Mouse (Mus musculus): ENCODE results near the gene Gm17018.

Gene Gm17018

GRCm38 (mm10) chr19:45587509-45588292 lies 27.3 kb downstream of the Gm17018 start:
- no peak for ATAC-seq (ENCODE audit: low TSS enrichment)

GRCm38 (mm10) chr19:45589761-45590160 lies 29.3 kb downstream of the Gm17018 start:
- no peak for ATAC-seq (ENCODE audit: low TSS enrichment)

DNA sequence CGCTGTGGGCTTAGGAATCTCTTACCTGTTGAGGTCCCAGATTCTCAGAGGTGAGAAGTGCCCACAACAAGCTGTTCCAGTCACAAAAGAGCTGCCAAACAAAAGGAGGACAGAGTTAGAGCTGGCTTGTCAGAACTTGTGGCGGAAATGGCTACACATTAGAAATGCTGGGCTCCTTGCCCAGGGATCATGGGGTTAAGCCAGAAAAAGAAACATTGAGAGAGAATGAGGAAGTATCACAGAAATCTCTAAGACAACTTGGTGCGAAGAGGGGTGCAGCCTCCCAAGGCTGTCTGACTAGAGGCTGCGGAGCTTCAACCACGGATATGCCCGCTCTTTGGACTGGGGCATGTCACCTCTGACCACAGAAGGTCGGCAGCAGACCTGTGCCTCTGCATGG lies 31.3 kb downstream of the Gm17018 start:
- no peak for ATAC-seq (ENCODE audit: low TSS enrichment)

GRCm38 (mm10) chr19:45592916-45593315 lies 32.5 kb downstream of the Gm17018 start:
- ATAC-seq (ENCODE audit: low TSS enrichment): no peak

DNA sequence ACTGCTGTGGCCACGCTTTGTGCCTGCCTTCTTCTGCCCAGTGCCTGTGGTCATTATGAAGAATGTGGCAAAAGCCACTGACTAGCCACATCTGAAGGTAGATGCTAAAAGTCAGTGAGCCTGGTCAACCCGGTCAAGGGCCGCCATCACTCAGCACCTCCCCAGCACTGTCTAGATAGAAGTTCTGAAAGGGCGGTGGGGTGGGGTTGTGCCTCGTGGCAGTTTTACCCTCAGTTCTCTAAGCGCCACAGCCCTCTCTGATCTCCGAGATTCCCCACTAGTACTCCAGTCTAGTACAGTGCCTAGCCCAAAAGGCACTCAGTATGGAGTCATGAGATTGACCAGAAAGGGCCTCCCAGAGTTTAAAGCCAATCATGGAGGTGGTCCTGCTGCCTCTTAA lies 33.7 kb downstream of the Gm17018 start:
- ATAC-seq (ENCODE audit: low TSS enrichment): no peak

DNA sequence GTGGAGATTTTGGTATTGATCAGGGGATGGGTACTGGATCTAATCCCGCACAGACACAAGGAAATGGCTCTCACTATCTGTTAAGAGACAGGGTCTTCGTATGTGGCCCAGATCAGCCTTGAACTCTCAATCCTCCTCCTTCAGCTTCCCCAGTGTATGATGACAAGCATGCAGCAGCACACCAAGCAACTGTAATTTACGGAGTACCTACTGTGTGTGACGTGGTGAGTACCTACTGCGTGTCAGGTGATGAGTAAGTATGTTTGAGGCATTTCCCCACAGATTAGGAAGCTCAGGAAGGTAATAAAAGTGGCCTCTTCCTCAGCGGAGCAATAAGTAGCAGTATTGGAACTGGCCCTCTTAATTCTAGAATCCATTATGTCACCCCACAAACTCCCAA lies 35.1 kb downstream of the Gm17018 start:
- no peak for ATAC-seq (ENCODE audit: low TSS enrichment)

- ATAC-seq (ENCODE audit: low TSS enrichment): no peak
Measured at GRCm38 (mm10) chr19:45596019-45596418, 35.6 kb downstream of the Gm17018 start.

- ATAC-seq (ENCODE audit: low TSS enrichment): no peak
Measured at GRCm38 (mm10) chr19:45596434-45596833, 36.0 kb downstream of the Gm17018 start.

GRCm38 (mm10) chr19:45597106-45597505 lies 36.7 kb downstream of the Gm17018 start:
- no peak for ATAC-seq (ENCODE audit: low TSS enrichment)

GRCm38 (mm10) chr19:45602606-45603005 lies 42.2 kb downstream of the Gm17018 start:
- ATAC-seq (ENCODE audit: low TSS enrichment): no peak

DNA sequence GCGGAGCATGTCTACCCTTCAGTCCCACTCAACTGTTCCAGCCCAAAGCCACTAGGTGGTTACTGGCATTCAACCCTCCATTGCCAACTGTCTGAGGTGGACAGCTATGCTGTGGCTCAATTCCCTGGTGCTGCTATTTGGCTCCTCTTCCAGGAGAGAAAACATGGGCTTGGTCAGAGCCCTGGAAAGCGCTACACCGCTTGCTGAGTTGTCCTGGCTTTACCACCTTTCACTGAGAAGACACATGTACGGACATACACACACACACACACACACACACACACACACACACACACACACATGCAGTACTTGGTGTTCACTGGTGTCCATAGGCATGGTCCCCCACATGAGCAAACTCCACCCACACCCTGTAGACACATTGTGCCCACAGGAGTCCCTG lies 46.3 kb downstream of the Gm17018 start:
- no peak for ATAC-seq (ENCODE audit: low TSS enrichment)

DNA sequence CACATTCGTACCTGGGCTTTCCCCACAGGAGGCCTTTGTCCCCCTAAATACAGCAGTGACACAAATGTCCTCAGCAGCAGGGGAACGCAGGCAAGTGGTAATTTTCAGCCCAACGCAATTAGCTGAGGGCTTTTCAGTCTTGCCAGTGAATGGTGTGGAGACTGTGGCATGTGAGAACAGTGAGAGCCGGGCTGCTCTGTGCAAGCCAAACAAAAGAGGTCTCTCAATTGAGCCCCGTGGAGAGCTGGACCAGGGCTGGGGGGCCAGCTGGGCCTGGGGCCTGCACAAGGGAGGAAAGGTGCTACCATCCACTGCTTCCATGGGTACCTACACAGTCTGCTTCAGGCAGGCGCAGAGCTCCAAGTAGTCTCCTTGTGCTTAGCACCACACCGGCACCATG lies 47.1 kb downstream of the Gm17018 start:
- no peak for ATAC-seq (ENCODE audit: low TSS enrichment)

- no peak for ATAC-seq (ENCODE audit: low TSS enrichment)
Measured at GRCm38 (mm10) chr19:45608648-45609339, 48.4 kb downstream of the Gm17018 start.

DNA sequence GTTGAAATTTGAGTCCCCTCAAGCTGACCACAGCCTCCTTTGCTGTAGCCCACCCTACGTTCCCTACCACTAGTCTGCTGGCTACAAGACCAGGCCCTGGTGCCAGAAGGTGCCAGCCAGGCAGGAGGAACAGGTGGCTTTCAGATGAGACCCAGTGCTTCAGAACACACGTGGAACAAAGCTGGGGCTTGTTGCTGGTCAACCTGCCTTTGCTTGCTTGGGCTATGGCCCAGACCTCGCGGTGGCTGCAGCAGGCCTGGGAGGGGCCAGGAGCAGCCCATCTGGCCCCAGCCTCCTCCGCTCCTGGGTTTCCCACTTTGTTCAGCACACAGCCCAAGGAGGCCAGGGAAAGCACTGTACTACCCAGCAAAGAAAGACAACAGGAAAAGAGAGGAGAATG lies 50.4 kb downstream of the Gm17018 start:
- no peak for ATAC-seq (ENCODE audit: low TSS enrichment)

GRCm38 (mm10) chr19:45614375-45614774 lies 54.0 kb downstream of the Gm17018 start:
- ATAC-seq (ENCODE audit: low TSS enrichment): no peak

DNA sequence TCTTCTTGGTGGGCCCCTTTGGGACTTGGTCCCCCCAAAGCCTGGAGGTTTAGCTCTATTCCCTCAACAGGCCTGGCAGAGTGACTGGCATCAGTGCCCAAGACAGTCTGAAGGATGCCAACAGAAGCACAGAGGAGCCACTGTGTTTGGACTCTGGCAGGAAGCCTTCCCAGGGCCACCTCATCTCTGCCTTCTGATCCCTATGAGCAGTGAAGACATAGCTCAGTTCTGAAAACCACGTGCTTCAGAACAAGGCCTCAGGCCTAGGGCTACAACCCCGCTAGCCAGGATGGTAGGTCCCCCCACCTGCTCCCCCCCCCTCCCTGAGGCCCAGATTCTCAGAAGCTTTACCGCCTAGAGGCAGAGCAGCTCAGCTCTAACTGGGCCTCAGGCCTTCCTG lies 54.5 kb downstream of the Gm17018 start:
- peak; percentile 9; the same call in 1 of the 2 replicates for ATAC-seq (ENCODE audit: low TSS enrichment)

- ATAC-seq (ENCODE audit: low TSS enrichment): peak; percentile 23; the same call in 1 of the 2 replicates
Measured at GRCm38 (mm10) chr19:45615415-45616213, 55.2 kb downstream of the Gm17018 start.

DNA sequence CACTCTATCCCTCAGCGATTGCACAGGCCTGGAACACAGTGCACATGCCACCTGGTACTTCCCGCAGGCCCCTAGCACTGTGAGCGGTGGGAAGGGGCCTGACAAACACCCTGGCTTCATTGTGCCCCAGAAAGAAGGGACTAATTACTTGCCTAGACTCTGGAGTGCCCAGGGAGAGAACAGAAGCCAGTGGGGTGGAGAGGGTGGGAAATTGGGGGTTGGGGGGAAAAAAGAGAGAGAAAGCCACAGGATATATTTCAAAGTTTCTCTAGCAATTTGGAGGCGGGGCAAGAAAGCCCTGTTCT lies 55.8 kb downstream of the Gm17018 start:
- ATAC-seq (ENCODE audit: low TSS enrichment): no peak

- ATAC-seq (ENCODE audit: low TSS enrichment): no peak
Measured at GRCm38 (mm10) chr19:45616735-45617134, 56.3 kb downstream of the Gm17018 start.

- ATAC-seq (ENCODE audit: low TSS enrichment): no peak
Measured at GRCm38 (mm10) chr19:45618184-45618583, 57.8 kb downstream of the Gm17018 start.

GRCm38 (mm10) chr19:45619744-45620501 lies 59.5 kb downstream of the Gm17018 start:
- ATAC-seq (ENCODE audit: low TSS enrichment): no peak

GRCm38 (mm10) chr19:45621061-45621460 lies 60.6 kb downstream of the Gm17018 start:
- no peak for ATAC-seq (ENCODE audit: low TSS enrichment)

Data from frontal cortex, adult (tissue).